Mouse (Mus musculus): ENCODE data around the gene D5Ertd579e.

DNA sequence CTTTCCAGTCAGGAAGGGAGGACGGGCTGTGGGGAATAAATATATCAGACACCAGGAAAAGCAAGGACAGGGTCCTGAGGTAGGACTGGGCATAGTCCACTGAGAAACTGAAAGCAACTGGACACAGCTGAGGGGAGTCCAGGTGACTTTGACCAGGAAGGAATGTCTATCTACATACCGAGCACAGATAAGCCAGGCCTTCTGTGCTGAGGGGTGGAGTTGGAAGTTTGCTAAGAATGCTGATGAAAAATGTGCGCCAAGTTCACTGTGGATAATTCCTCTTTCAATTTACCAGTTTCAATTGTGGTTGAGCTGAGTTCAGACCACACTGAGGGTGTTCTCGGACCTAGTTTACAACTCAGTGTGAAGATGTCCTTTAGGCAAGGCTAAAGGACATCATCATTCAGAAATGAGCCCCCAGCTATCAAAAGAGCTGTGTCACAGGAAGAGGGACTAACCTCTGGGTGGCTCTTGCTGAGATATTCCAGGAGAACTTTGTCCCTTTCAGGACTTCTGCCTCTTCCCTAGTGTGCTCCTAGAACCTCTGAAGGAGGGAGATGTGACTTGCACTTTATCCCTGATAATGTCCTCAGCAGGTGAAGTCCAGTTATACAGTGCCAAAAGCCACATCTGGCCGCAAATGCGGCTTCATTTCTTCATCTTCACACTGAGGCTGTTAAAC is 5.3 kb upstream of the D5Ertd579e start:
- TF ChIP-seq CTCF (IDR thresholded peaks at IDR 0.05; ENCODE audit: control insufficient read depth, insufficient read depth, insufficient replicate concordance, low read depth, low read length) (no peak), POLR2A (IDR thresholded peaks at IDR 0.05; ENCODE audit: control insufficient read depth, low read depth, low read length) (no peak)

All from testis, adult 2 months (tissue).